Mouse (Mus musculus) lung, adult 2 months (tissue): Measurements from ENCODE around the gene Stx17.

Experiments used
- CTCF ChIP-seq: fragments of 200-500 bp; IDR thresholded peaks from 2 replicates; pipeline ENCODE4 v1.5.1; 2011; ENCODE audit warnings: mild to moderate bottlenecking, low read length, control low read depth; ENCODE audit not compliant: insufficient read depth
- POLR2A ChIP-seq: fragments of 200-500 bp; IDR thresholded peaks from 2 replicates; pipeline ENCODE4 v1.6.1; 2011; ENCODE audit warnings: low read depth, mild to moderate bottlenecking, control low read depth, low read length, borderline replicate concordance; ENCODE audit errors: extremely low read depth

DNA sequence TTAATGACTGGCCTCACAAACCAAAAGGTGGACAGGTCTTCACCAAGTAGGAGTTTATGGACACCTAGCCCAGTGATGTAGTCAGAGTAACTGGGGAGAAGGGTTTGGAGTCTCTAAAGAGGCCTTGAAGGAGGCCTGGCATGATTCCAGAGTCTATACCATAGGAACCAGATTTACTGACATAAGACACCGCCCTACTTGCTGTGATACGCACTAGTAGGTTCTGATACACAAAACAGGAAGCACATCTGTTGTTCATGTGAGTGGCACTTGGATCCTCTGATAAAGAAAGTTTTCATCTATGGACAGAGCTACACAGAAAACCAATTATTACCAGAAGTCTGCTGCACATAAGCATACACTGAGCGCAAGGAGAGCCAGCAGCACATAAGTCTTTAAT, 14.4 kb upstream of the Stx17 start:
- TF ChIP-seq CTCF (no peak), POLR2A (no peak)
